Mouse (Mus musculus) inflammation-experienced regulatory T-cells, adult 6 months (primary cell): ENCODE results near the gene Ctr9. TPM values are rescaled to one million over a fixed set of nuclear protein-coding genes. Genes with fewer than 3 reads are reported as not detected.

Experiments used
- ATAC-seq: one replicate; pipeline ENCODE4 v1.8.0; 2017
- polyA plus RNA-seq, 3 experiments: library from polyadenylated mRNA; unstranded; fragments of 100-300 nt; shearing (Covaris generic); gene quantifications; one replicate each; pipeline ENCODE4 v1.2.1; 2017

The Ctr9 gene
- polyA plus RNA-seq, 3 experiments from 2014 or later, result 37.7 to 42.2 (median 40.0) TPM

DNA sequence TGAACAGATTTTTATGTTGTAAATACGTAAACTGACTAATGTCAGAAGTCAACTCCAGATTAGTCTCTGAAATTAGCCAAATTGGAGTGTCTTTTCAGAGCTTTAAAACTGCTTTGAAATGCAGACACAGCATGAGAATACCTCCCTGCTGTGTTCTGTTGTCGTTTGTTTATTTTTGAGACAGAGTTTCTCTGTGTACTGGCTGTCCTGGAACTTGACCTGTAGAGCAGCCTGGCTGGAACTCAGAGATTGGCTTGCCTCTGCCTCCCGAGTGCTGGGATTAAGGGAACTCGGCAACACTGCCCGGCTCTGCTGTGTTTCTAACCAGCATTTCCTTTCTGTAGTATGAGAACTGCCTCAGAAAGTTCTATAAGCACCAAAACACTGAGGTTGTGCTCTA lies 20.2 kb downstream of the Ctr9 start:
- ATAC-seq, result no peak

GRCm38 (mm10) chr7:111049652-111050421 lies 21.1 kb downstream of the Ctr9 start:
- peak; percentile 75 for ATAC-seq

GRCm38 (mm10) chr7:111055221-111055620 lies 26.5 kb downstream of the Ctr9 start:
- ATAC-seq, result no peak

- ATAC-seq, result no peak
These were observed 27.4 kb downstream of the Ctr9 start for GRCm38 (mm10) chr7:111055984-111056657.

GRCm38 (mm10) chr7:111059527-111059926 lies 30.8 kb downstream of the Ctr9 start:
- no peak for ATAC-seq

DNA sequence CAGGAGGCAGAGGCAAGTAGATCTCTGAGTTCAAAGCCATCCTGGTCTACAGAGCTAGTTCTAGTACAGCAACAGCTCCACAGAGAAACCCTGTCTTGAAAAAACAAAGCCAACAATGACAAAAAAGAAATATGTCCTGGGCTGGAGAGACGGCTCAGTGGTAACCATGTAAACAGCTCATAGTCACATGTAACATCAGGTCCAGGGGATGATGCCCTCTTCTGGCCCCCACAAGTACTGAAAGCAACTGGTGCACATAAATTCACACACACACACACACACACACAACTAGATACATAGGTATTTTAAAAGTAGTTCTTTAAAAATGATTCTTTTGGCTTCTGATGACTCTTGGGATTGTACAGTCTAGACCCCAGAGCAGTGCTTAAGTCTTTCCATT lies 34.2 kb downstream of the Ctr9 start:
- ATAC-seq, result no peak

DNA sequence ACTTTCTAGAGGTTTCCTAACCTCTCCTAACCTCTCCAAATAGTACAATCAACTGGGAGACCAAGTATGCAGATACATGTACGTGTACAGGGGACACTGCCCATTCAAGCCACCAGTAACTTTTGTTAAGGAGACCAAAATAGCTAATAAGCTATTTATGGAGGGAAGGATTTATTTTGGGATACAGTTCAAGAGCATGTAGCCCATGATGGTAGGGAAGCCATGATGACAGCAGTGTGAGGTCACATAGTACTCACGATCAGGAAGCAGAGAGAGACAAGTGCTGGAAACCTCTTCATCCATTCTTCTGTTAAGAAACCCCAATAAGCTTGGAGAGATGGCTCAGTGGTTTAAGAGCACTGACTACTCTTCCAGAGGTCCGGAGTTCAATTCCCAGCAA lies 39.4 kb downstream of the Ctr9 start:
- no peak for ATAC-seq

GRCm38 (mm10) chr7:111069439-111070166 lies 40.9 kb downstream of the Ctr9 start:
- ATAC-seq, result no peak

- ATAC-seq, result no peak
These were observed 41.4 kb downstream of the Ctr9 start for GRCm38 (mm10) chr7:111070167-111070496.

DNA sequence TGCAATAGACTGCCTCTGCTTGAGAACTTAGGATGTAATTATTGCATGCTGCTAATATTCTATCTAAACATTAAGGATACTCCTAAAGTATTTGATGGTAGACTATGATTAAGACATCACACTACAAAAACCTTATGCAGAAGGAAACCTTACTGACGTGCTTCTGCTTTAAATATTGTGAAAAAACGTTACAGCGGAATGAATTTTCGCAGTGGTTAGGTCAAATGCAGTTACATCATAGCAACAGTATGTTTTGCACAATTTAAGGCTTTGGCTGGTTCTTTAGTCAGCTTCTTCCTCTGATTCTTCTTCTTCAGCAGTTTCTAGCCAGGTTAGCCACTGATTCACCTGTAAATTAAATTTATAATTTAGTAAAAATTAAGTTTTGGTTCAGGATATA lies 43.7 kb downstream of the Ctr9 start:
- no peak for ATAC-seq

DNA sequence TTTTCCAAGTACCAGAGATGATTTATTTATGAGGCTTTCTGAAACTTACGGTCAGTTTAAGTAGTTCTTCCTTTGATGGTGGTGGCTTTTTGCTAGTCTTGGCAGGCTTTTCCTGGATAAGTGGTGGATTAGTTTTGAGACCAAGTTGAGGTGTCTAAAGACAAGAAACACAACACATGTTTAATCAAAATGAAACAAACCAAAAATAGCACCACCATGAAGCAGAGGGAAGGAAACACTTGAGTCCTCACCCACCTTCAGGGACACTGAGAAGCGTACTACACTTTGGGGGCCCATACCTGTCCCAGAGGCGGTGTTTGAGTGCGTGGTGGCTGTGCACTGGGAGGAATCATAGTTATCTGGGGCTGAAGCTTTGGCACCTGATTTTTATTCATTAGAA lies 46.5 kb downstream of the Ctr9 start:
- no peak for ATAC-seq

GRCm38 (mm10) chr7:111078271-111078670 lies 49.5 kb downstream of the Ctr9 start:
- ATAC-seq, result no peak

DNA sequence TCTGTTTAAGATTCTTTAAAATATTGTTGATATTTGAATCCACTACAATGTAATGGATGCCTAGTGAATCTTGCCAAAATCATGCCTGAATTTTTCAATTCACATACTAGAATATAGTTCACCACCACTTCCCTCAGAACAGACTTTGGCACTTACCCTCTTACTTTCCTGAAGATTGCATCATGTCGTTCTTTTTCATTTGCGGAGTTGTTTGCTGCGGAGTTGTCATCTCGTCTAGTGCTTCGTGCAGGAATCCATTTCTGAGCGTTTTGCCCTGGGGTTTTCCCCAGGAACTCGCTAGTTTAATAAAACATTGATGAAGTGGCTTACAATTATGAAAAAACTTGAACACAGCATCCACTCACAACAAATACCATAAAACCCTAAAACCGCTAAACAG lies 51.3 kb downstream of the Ctr9 start:
- no peak for ATAC-seq

- no peak for ATAC-seq
These were observed 52.1 kb downstream of the Ctr9 start for GRCm38 (mm10) chr7:111080876-111081275.

GRCm38 (mm10) chr7:111082043-111082821 lies 53.5 kb downstream of the Ctr9 start:
- peak; percentile 46 for ATAC-seq

DNA sequence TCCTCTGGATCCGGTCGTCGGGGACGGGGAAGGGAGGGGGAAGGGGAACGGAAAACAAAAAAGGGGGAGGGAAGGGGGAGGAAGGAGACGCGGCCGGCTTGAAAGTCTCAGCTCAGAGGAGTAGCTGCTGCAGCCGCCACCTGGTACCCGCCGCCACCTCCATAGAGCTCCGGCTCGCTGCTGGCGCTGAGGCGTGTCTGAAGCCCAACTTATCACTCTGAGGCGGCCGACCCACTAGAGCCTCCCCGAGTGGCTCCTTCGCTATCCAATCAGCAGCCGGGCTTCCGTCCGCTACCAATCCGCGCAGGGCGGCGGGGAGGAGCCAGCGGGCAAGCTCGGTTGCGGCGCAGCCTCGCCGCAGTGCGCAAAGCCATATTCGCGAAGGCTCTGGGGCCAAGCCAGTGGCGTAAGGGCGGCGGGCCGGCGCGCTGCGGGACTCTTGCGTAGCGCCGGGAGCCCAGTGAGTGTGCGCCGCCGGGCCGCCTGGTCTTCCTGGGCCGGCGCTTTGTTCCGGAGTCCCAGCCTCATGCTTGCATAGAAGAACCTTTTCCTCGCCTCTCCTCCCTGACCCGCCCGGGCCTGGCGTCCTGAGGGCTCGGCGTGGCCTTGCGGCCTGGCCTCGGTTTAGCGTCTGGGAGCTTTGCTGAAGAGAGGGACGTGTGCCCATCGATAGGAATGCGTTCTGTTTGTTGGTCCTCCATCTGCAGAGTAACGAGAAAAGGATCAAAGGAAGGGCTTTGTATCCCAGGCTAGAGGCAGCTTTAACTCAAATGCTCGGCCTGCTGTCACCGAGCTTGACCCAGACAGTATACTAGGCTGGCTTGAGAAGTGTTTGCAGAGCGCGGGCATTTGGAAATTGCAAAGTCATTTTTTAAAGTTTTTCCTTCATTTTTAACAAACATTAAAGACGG lies 54.3 kb downstream of the Ctr9 start, which contains the start of gene Eif4g2:
Gene Eif4g2, minus strand, starts transcription at position 209 of the 911 bp plus-strand sequence.
- ATAC-seq, result peak; percentile 89

- no peak for ATAC-seq
These were observed 55.0 kb downstream of the Ctr9 start for GRCm38 (mm10) chr7:111083733-111084120.

DNA sequence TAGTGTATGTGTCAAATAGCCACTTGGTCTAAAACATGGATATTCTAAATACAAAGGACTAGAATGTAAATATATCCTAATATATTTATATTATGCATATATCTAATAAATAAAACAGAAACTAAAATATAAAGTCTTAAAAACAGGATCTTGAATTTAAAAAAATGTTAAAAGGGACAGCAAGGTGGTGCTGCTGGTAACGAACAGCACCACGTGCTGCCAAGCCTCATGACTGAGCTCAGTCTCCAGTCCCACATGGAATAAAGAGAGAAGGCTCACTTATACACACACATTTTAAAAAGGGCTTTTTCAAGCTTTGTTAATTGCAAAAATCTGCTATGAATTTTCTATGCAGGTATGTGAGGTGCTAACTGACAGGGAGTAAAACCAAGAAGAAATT lies 55.7 kb downstream of the Ctr9 start:
- ATAC-seq, result no peak

GRCm38 (mm10) chr7:111085153-111085552 lies 56.4 kb downstream of the Ctr9 start:
- ATAC-seq, result no peak

GRCm38 (mm10) chr7:111095169-111095568 lies 66.4 kb downstream of the Ctr9 start:
- ATAC-seq, result no peak

DNA sequence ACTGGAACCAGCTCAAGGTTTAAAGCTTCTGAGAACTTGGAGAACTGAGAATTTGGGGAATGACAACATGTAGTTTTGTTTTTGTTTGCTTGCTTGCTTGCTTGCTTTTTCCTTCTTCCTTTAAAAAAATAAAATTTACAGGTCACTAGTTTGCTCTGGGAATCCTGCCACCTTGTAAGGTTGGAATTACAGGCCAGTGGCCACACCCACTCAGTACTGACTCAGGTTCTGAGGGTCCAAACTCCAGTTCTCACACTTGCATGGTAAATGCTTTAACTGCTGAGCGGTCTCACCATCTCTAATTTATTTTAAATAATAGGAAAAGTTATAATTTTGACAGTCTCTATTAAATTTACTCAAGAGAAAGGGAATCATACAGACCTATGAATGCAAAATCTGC lies 69.4 kb downstream of the Ctr9 start:
- ATAC-seq, result no peak
